Mouse (Mus musculus): Measurements from ENCODE around the gene Arhgef2.

The Arhgef2 gene

DNA sequence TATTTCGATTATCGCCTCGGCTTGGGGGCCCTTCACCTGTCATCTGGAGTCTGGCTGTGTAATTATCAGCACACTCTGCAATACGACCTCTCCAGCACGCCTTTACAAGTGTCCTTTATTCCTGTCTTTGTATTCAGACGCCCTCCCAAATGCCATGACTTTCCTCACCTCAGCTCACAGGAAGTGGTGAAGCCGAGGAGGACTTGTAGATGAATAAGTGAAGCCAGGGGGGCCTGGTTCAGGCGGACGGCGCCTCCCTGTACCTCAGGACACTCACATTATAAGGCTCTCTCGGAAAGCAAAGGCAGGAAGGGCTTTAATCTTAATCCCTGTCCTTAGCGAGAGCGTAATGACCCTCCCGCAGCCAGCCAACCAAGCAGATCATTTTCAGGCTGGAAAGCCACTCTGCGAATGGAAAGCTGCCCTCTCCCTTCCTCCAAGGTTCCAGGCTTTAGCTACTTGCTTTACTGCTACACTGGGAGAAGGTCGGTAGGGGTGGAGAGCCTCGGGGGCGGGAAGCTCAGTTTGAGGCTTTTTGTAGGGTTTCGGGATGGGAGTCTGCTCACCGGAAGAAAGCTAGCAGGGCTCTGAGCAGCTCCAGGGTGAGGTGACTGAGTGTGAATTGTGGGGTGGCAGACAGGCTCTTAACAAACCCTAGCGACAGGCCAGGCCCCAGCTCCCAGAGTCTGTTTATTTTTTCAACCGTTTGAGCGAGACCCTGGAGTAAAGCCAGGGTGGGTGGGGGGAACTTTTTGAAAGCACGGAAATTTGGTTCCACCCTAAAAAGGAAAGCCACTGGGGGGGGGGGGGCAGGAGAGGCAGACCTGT is 16.6 kb downstream of the Arhgef2 start:
- peak; percentile 36 for DNase-seq

DNA sequence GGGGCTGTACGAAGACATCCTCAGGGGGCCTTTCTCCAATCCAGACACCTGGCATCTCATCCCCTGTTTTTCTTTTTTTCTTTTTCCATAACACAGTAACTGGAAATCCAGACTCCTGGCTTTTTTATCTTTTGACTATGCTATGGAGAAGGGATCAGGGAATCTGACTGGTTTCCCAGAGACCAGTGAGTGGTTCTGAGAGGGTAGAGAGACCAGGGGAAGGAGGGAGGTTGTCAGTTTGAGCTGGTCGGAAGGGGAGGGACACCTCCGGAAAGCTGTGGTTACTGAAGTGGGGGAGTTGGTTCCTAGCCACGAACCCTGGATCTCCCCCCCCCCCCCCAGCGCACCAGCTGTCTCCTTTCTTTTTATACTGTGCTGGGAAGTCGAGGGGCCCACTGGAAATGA is 17.2 kb downstream of the Arhgef2 start:
- peak; percentile 57 for DNase-seq

DNA sequence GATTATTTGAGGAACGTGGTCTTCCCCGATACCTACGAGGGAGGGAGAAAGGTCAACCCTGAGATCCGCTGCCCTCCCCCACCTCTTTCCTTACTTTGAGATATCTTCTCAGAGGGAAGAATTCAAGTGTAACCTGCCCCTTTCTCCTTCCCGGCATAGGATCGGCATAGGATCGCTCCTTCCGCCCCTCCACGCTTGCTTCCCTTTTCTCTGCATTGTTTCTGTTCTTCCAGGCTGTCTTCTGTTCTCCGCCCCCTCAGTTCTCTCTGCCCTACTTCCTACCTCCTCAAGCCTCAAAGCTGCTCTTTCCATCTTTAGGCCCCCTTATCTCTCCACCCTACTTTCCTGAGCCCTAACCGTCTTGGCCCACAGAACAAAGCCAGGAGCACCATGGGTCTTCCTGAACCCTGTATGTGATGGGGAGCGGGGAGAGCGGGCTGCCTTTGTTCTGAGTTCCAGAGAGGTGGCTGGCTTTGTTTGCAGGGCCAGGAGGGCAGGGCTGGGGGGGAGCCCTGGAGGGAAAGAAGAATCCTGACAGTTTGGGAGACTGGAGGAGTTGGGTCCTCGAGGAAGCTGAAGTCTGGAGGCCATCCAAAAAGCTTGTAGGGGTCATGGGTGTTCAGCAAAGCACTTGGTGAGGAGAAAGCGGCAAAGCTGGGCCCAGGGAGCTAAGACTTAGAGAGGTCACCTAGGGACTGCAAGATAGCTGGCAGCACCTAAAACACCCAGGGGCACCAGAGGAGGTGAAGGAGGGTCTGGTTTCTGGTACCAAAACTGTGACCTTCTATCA is 17.8 kb downstream of the Arhgef2 start:
- no peak for DNase-seq

DNA sequence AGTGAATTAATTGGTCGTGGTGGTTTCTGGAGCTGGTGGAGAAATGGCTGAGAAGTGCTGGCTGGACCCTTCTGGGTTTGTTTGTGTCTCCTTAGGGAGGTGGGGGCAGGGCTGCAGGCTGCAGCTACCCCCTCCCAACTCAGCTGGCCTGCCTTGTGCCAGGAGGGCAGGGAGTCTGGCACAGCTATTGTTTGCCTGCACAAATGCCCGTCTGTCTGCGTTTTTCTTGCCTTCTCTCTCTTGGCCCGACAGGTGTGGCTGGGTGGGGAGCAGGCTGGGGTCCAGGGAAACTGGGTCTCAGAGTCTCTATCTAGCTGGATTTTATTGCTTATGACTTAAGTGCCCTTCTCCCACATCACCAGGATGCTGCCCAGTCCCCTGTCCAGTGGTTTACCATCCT is 18.6 kb downstream of the Arhgef2 start:
- DNase-seq = no peak

DNA sequence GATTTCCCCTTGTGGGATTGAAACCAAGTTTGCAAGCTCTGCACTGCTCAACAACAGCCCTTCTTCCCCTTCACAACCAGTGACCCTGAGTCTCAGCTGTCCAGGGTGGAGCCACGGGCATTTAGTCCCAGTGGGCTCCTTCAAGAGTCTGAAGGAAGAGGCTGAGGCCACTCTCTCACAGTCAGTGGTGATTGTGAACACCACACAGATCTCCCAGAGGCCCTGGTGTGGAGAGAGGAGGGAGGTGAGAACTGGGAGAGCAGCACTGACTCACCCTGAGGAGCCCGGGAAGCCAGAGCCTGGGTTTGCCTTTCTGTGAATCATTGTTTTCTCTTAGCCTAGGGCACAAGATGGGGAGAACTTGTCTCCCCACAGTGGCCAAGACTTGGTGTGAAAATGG is 19.2 kb downstream of the Arhgef2 start:
- DNase-seq = no peak

DNA sequence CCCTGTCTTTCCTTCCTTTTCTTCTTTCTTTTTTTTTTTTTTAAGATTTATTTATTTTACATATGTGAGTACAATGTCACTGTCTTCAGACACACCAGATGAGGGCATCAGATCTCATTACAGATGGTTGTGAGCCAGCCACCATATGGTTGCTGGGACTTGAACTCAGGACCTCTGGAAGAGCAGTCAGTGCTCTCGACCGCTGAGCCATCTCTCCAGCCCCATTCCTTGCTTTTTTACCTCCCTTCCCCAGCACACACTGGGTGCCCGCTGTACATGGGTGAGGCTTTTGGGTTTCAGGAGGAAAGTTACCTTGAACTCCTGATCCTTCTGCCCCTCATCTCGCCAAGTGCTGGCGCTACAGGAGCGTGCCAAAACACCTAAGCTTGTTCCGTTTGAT is 19.8 kb downstream of the Arhgef2 start:
- DNase-seq = no peak

DNA sequence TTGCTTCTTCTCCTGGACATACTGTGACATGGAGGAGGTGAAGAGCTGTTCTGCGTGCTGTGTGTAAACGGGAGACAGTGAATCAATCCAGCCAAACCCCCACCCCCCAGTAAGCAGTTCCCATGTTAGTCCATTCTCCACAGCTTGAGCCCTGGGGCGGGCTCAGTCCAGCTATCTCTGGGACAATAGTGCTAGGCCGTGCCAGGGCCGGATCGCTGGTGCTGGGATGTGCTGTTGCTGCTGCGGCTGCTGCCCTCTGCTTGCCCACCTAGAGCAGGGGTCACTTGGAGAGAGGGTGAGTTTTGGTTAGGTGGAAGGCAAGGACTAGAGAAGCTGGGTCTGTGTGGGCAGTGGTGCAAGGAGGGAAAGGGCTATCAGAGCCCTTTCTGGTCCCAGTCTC is 20.6 kb downstream of the Arhgef2 start:
- DNase-seq = no peak

DNA sequence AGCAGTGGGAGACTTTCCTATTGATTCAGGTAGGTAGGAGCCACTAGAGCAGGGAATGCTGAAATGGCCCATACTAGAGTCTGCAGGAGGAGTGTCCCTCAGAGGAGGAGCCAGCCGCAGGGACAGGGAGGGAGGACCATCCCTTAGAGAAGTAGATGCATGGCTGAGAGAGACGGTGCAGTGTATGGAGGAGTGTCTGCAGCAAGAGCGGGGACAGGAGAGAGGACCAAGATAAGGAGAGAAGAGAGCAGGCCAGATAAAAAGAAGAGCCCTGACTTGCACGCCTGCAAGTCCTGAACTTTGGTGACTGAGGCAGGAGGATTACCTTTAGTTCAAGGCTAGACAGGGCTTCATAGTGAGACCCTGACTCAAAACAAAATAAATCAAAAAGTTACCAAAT is 21.3 kb downstream of the Arhgef2 start:
- DNase-seq = peak; percentile 62

DNA sequence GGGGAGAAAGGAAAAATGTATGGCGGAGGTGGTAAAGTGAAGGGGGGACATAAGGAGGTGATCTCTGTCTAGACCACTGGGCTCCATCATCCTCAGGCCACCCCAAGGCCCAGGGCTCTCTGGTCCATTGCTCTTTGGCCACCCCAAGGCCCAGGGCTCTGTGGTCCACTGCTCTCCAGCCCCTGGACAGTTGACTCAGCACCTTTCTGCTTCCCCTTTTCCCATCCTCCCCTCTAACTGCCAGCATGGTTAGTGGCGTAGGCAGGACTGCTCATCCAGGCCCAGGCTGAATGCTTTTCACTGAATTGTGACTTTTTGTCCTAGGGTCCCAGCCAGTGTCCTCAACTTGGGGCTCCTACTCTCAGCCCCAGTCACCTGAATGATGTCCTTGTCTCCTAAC is 21.8 kb downstream of the Arhgef2 start:
- DNase-seq = no peak

DNA sequence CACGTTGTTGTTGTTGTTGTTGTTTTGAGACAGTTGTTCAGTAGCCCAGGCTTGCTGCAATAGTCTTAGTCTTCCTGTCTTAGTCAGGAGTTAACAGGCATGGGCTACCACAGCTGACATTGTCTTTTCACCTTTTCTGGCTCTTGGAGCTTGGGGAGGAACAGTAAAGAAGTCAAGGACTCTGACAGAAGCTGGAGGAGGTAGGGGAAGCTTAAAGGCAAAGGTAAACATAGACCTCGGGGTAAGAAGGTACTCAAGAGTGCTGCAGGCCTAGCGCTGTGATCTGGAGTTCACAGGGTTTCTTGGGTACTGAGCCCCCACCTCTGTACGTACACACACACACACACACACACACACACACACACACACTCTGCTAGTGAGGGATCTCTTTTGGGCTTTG is 23.0 kb downstream of the Arhgef2 start:
- DNase-seq = no peak

DNA sequence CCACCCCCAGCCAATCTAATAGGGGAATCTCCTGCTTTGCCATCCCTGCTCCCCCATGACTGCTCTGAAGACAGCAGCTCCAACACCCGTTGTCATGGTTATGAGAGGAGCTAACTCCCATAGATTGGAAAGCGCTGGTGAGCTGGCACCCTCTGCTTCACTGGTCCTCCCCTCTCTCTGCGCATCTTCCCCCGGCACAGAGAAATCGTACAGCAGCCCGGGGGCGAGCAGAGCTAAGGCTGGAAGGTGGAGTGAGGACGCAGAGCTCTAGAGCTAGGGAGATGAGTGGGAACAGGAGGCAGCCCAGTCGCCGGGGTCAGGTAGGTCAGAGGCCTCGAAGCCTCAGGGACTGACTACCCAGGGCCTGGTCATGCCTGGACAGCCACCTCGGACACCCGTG is 23.5 kb downstream of the Arhgef2 start:
- no peak for DNase-seq

DNA sequence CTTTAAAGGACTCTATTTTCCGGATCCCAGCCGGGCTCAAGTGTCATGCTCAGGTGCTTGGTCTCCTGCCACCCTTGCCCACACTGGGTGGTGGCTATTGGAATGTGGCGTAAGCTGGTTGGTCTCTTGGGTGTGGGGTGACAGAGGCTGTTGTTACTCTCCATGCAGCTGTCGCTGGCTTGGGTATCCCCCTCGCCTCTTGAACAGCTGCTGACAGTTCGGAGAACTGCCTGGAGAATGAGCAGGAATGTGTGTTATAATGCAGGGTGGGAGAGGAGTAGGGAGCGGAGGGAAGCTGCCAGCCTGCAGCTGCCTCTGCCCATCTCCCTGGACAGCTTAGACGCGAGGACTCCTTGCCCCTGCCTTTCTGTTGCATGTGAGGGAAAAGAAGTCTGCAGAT is 24.3 kb downstream of the Arhgef2 start:
- no peak for DNase-seq

DNA sequence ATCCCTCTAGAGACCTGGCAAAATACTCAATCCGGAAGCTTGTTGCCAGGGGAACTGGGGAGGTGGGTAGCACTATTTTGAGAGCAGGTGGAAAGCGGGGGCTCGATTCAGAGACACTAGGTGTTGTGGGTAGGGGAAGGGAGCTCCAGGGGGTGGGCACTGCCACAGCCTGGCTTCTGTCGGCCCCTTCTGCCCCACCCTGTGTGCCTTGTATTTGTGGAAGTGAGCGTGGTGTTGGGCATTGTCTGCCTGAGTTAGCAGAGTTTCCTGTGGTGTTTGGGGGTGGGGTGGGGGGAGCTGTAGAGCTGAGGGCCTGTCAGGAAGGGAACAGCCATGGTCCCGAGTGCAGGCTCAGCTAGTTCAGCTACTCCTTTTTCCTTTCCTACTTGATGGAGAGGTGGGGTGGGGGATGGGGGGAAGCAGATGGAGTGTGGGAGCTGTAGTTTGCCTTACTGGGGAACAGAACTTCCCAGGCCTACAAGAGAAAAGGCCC is 25.1 kb downstream of the Arhgef2 start:
- DNase-seq = peak; percentile 26

DNA sequence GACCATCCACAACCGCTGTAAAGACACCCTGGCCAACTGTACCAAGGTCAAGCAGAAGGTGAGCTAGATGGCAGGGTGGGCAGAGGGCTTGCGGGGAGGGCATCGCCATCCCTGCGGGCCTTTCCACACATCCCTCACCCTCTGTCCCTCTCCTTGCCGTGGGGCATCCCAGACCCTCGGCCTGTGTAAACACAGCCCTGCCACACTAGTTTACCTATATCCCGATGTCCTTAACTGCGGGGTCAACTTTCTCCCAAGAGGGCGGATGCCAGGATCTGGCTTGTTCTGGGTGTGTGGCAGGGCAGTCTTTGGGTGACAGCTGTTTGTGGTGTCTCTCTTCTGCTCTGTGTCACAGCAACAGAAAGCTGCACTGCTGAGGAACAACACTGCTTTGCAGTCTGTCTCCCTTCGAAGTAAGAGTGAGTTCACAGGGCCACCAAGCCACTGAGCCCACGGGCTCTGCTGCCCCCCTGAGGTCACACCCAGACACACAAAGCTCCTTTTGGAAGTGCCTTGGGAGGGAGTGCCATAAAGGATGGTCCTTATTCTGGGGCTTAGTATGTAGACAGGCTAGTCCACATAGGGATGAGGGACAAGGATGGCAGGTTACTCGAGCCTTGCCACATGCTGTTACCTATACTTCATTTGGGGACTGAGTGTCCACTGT is 26.3 kb downstream of the Arhgef2 start:
- DNase-seq = peak; percentile 37

DNA sequence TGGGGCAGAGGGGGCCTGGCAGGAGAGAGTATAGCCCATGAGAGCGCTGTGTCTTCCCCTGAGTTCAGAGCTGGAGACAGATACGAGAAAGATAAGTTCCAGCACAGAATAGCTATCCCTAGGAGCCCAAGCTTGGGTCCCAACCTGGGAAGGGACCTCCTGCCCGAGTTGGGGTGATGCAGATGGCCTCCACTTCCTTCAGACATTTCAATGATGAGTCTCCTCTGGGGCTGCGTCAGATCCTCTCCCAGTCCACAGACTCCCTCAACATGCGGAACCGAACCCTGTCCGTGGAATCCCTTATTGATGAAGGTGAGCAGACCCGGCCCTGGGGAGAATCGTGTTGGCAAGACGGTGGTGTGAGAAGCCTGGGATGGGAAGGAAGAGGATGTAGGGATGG is 27.3 kb downstream of the Arhgef2 start:
- no peak for DNase-seq

DNA sequence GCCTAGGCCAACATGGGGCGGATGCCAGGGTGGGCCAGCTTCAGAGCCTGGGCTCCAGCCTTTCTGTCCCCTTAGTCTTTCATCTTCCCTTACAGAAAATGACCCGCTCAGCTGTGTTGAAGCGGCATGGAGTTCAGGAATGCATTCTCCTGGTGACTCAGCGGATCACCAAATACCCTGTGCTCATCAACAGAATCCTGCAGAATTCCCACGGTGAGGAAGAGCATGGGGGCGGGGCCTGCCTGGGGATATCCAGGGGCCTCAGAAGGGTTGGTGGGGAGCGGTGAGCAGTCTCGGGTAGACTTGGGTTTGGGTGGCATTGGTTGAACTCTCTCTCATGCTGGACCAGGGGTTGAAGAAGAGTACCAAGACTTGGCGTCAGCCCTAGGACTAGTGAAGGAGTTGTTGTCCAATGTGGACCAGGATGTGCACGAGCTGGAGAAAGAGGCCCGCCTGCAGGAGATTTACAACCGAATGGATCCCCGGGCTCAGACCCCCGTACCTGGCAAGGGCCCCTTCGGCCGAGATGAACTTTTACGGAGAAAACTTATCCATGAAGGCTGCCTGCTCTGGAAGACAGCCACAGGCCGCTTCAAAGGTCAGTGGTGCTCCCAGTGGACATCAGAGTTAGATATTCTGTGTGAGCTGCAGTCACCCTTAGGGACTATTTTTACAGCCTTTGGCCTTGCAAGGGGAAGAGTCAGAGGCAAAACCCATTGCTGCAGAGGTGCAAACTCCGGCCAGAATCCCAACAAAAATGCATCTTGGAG is 29.9 kb downstream of the Arhgef2 start:
- no peak for DNase-seq

DNA sequence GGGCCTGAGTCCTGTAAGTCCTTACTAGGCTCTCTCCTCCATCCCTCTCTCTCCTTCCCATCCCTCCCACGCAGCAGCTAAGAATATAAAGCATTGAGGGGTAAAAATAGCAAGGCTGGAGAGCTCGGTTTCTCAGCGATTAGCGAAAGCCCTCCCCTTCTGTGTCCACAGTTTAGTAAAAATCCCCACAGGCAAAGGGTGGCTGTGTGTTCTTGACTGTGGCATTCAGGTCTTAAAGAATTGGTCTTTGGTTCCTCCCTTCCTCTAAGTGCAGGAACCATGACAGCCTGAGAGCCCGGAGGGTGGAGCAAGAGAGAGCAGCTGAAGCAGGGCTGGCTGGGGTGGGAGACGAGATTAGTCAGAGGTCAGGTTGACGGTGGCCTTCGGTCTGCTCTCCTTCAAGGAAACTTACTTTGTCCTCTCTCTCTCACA is 30.8 kb downstream of the Arhgef2 start:
- no peak for DNase-seq

DNA sequence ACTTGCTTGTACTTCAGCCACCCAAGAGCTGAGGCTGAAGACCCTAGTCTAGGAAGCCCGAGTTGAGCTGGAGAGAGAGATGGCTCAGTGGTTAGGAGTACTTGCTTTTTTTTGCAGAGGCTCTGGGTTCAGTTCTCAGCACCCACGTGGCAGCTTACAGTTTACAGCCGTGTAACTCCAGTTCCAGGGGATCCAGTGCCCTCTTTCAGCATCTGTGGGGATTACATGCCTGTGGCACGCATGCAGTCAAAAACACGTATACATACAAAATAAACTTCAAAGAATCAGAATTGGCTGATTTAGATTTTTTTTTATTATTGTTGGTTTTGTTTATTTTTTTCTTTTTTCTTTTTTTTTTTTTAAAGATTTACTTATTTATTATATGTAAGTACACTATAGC is 31.4 kb downstream of the Arhgef2 start:
- no peak for DNase-seq

DNA sequence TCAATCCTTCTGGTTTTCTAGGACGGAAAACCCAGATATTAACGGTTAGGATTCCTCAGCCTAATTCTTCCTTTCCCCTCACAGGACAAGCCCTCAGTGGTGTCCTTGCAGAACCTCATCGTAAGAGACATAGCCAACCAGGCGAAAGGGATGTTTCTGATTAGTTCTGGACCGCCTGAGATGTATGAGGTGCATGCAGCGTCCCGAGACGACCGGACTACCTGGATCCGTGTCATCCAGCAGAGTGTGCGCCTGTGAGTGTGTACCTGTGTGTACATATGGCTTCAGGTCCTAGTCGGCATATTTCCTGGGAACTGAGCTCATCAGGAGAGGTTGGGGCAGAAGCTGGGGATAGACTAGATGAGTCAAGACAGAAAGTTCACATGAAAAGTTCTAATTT is 33.5 kb downstream of the Arhgef2 start:
- no peak for DNase-seq

DNA sequence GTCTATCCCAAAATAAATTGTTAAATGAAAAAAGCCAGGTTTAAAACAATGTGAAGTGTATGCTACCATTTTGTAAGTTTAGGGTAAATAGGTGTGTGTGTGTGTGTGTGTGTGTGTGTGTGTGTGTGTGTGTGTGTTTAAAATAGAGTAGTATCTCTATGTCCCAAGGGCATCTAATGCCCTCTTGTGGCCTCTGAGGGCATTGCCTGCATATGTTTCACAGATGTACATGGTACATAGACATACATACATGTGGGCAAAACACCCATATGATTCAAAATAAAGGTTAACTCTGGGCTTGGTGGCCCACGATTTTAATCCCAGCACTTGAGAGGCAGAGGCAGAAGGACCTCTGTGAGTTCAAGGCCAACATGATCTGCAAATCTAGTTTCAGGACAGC is 34.9 kb downstream of the Arhgef2 start:
- DNase-seq = peak; percentile 66

DNA sequence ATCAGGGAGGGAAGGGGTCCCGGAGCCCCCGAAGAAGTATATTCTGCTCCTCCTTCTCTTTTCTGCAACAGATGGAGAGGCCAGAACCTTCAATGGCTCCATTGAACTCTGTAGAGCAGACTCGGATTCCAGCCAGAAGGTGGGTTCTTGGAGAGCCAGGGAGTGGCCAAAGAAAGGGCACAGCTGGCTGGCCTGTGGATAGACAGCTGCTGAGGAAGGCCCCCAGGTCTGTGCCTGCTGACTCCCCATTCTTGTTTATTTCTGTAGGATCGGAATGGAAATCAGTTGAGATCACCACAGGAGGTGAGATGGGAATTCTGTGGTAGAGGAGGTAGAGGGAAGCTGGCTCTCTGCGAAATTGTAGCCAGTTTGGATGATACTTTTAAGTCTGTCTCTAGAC is 37.3 kb downstream of the Arhgef2 start:
- DNase-seq = no peak

DNA sequence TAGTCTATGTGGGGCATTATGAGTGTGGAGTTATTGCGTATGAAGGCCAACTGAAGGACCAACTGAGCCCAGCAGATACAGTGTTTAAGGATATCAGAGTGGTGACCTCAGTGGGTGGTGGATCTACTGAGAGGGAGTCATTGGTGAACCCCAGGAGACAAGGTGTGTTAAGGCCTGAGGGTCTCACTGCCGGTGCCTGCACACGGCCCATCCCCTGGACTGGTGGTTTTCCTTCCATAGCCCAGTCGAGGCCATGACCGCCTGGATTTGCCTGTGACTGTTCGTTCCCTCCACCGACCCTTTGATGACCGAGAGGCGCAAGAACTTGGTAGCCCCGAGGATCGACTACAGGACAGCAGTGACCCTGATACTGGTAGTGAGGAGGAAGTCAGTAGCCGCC is 40.2 kb downstream of the Arhgef2 start:
- DNase-seq = no peak
